Mouse (Mus musculus): ENCODE measurements at regions not wholly inside any gene's neighbourhood (a gene's known extent, or its start where the extent isn't known, plus 50 kb on each side); places are given as distances from the start of the nearest gene placed in this dataset.

GRCm38 (mm10) chr3:41234994-41235393 lies 152.1 kb upstream of the Pgrmc2 start:
- no peak for DNase-seq (ENCODE audit: low spot score in 2 of 2)

GRCm38 (mm10) chr3:41234191-41234590 lies 151.3 kb upstream of the Pgrmc2 start:
- no peak for DNase-seq (ENCODE audit: low spot score in 2 of 2)

GRCm38 (mm10) chr3:41233439-41233838 lies 150.6 kb upstream of the Pgrmc2 start:
- no peak for DNase-seq (ENCODE audit: low spot score in 2 of 2)

GRCm38 (mm10) chr3:41230961-41231377 lies 148.1 kb upstream of the Pgrmc2 start:
- no peak for DNase-seq (ENCODE audit: low spot score in 2 of 2)

GRCm38 (mm10) chr3:41229493-41229892 lies 146.6 kb upstream of the Pgrmc2 start:
- DNase-seq (ENCODE audit: low spot score in 2 of 2), result no peak

GRCm38 (mm10) chr3:41228536-41228935 lies 145.7 kb upstream of the Pgrmc2 start:
- DNase-seq (ENCODE audit: low spot score in 2 of 2), result peak; percentile 40 to 58

- DNase-seq (ENCODE audit: low spot score in 2 of 2), result no peak
Observed at GRCm38 (mm10) chr3:41220746-41221145, 137.9 kb upstream of the Pgrmc2 start.

- DNase-seq (ENCODE audit: low spot score in 2 of 2), result no peak
Observed at GRCm38 (mm10) chr3:41217770-41218169, 134.9 kb upstream of the Pgrmc2 start.

- no peak for DNase-seq (ENCODE audit: low spot score in 2 of 2)
Observed at GRCm38 (mm10) chr3:41213533-41213932, 130.7 kb upstream of the Pgrmc2 start.

GRCm38 (mm10) chr3:41210333-41210732 lies 127.5 kb upstream of the Pgrmc2 start:
- no peak for DNase-seq (ENCODE audit: low spot score in 2 of 2)

- DNase-seq (ENCODE audit: low spot score in 2 of 2), result no peak
Observed at GRCm38 (mm10) chr3:41202895-41203294, 120.0 kb upstream of the Pgrmc2 start.

- DNase-seq (ENCODE audit: low spot score in 2 of 2), result no peak
Observed at GRCm38 (mm10) chr3:41201782-41202181, 118.9 kb upstream of the Pgrmc2 start.

GRCm38 (mm10) chr3:41200026-41200425 lies 117.2 kb upstream of the Pgrmc2 start:
- DNase-seq (ENCODE audit: low spot score in 2 of 2), result no peak

GRCm38 (mm10) chr3:41198216-41198976 lies 115.5 kb upstream of the Pgrmc2 start:
- DNase-seq (ENCODE audit: low spot score in 2 of 2), result peak; percentile 32 to 54

- DNase-seq (ENCODE audit: low spot score in 2 of 2), result peak; percentile 26 to 38
Observed at GRCm38 (mm10) chr3:41195113-41195975, 112.5 kb upstream of the Pgrmc2 start.

GRCm38 (mm10) chr3:41194311-41195112 lies 111.7 kb upstream of the Pgrmc2 start:
- DNase-seq (ENCODE audit: low spot score in 2 of 2), result no peak

- no peak for DNase-seq (ENCODE audit: low spot score in 2 of 2)
Observed at GRCm38 (mm10) chr3:41185305-41186097, 102.7 kb upstream of the Pgrmc2 start.

GRCm38 (mm10) chr3:41184375-41184774 lies 101.5 kb upstream of the Pgrmc2 start:
- no peak for DNase-seq (ENCODE audit: low spot score in 2 of 2)

GRCm38 (mm10) chr3:41182900-41183595 lies 100.2 kb upstream of the Pgrmc2 start:
- DNase-seq (ENCODE audit: low spot score in 2 of 2), result no peak
